ENCODE assay signal across 23 mouse cellular contexts in the genomic region with DNA sequence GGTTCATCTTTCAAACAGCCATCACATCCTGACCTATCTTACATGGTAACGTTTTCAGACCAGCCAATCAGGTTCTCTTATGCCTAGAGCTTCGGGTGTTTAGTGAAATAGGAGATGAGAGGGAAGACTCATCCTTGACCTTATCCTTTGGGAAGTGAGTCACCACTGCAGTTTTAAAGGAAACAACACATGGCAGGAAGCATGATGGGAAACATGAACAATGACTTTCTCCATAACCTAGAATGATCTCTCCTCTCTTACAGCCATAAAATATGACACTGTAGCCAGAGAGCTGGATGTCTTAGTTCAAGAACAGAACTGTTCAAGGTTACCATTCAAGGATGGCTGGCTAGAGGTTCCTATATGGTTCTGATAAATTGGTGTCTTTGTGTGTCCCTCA. TPM values are rescaled to one million over a fixed set of nuclear protein-coding genes. Genes with fewer than 3 reads are reported as not detected.
DNase-seq lines count a peak whose midpoint lies in the region; ATAC-seq and TF ChIP-seq lines count a peak whose summit lies in the region.
"Had no signal": no experiment of that assay in that cellular context is flagged by ENCODE, and none has a peak within 500 bp of the region (broad histone marks: within the 10 kb centered on the region; RNA-seq: fewer than 3 reads in every experiment).

No protein-coding gene starts in this region.

- peak overlapping the region; percentile 28; the same call in 1 of the 2 replicates for H3K27ac ChIP-seq in heart, embryonic 13.5 days (replicated peaks)
- peak overlapping the region; percentile 40; the same call in 1 of the 2 replicates for H3K27ac ChIP-seq in embryonic fibroblast, embryonic 13.5 days (ENCODE audit: insufficient read depth, low read length)
- no peak overlapping the region for H3K27ac ChIP-seq in thymus, adult 2 months (ENCODE audit: control insufficient read depth, insufficient read depth, low read length)
- no peak overlapping the region for H3K27ac ChIP-seq in hindbrain, embryonic 13.5 days
- H3K27ac ChIP-seq: embryonic facial prominence, embryonic 15.5 days; heart, adult 2 months; heart, embryonic 15.5 days; hindbrain, embryonic 10.5 days; hindbrain, embryonic 15.5 days had no signal

- no peak for TF ChIP-seq POLR2A in embryonic fibroblast, embryonic 13.5 days (IDR thresholded peaks at IDR 0.05; ENCODE audit: low read depth, low read length)
- TF ChIP-seq POLR2A in thymus, adult 2 months (IDR thresholded peaks at IDR 0.05; ENCODE audit: control insufficient read depth, extremely low read depth, insufficient read depth, low read length, poor library complexity) = no peak

- intact Hi-C loops in heart, postnatal 36 days (cut with DNase I) = no loop called here

- ATAC-seq in heart, embryonic 13.5 days (ENCODE audit: extremely low read depth, insufficient number of reproducible peaks, low FRiP score, low TSS enrichment) = no peak
- ATAC-seq in hindbrain, embryonic 13.5 days (ENCODE audit: low FRiP score) = no peak
- ATAC-seq: forebrain, embryonic 16.5 days; inflammation-experienced regulatory T-cells, adult 6 months; intestine, postnatal 0 days had no signal

- no peak for TF ChIP-seq CTCF in embryonic fibroblast, embryonic 13.5 days (IDR thresholded peaks at IDR 0.05; ENCODE audit: borderline replicate concordance, insufficient read depth, low read length)
- no peak for TF ChIP-seq CTCF in thymus, adult 2 months (IDR thresholded peaks at IDR 0.05; ENCODE audit: borderline replicate concordance, control insufficient read depth, extremely low read depth, insufficient read depth, low read length, poor library complexity)

- H3K27me3 ChIP-seq in heart, embryonic 13.5 days (replicated peaks) = no peaks in the 10 kb centered on the region
- no peaks in the 10 kb centered on the region for H3K27me3 ChIP-seq in thymus, adult 2 months (ENCODE audit: control insufficient read depth, insufficient read depth, low read length)
- H3K27me3 ChIP-seq in hindbrain, embryonic 13.5 days = no peaks in the 10 kb centered on the region
- H3K27me3 ChIP-seq: CH12.LX; embryonic facial prominence, embryonic 15.5 days; heart, embryonic 15.5 days; hindbrain, embryonic 15.5 days had no signal

- H3K4me3 ChIP-seq in heart, embryonic 13.5 days = no peak overlapping the region
- no peak overlapping the region for H3K4me3 ChIP-seq in embryonic fibroblast, embryonic 13.5 days (ENCODE audit: insufficient read depth, low read length)
- H3K4me3 ChIP-seq in thymus, adult 2 months (ENCODE audit: control insufficient read depth, insufficient read depth, low read length) = no peak overlapping the region
- no peak overlapping the region for H3K4me3 ChIP-seq in hindbrain, embryonic 13.5 days
- H3K4me3 ChIP-seq: embryonic facial prominence, embryonic 15.5 days; heart, adult 2 months; heart, embryonic 15.5 days; hindbrain, embryonic 10.5 days; hindbrain, embryonic 15.5 days had no signal

- no peak overlapping the region for H3K9ac ChIP-seq in heart, embryonic 13.5 days
- H3K9ac ChIP-seq in hindbrain, embryonic 13.5 days = no peak overlapping the region
- H3K9ac ChIP-seq: embryonic facial prominence, embryonic 15.5 days; heart, embryonic 15.5 days; hindbrain, embryonic 15.5 days had no signal

- no peaks in the 10 kb centered on the region for H3K36me3 ChIP-seq in heart, embryonic 13.5 days
- no peaks in the 10 kb centered on the region for H3K36me3 ChIP-seq in thymus, adult 2 months (ENCODE audit: control insufficient read depth, insufficient read depth, low read length)
- peaks cover 11% of the 10 kb centered on the region; the same call in 1 of the 2 replicates for H3K36me3 ChIP-seq in hindbrain, embryonic 13.5 days
- H3K36me3 ChIP-seq: embryonic facial prominence, embryonic 15.5 days; heart, embryonic 15.5 days; hindbrain, embryonic 10.5 days; hindbrain, embryonic 15.5 days had no signal

- 32% methylated on average over 2 of the region's 2 CpGs for WGBS in heart, embryonic 13.5 days
- 78% methylated on average over 2 of the region's 2 CpGs for WGBS in thymus, adult 2 months
- WGBS in hindbrain, embryonic 13.5 days = 70% methylated on average over 2 of the region's 2 CpGs

- peak; percentile 48 for DNase-seq in adrenal gland, adult 2 months
- DNase-seq in adrenal gland, postnatal 25 days = no peak
- no peak for DNase-seq in heart, postnatal 36 days
- peak; percentile 80 for DNase-seq in 3T3-L1 (ENCODE audit: low read depth, low spot score)
- no peak for DNase-seq in thymus, adult 2 months
- DNase-seq: cerebellum, adult 11 months; cerebellum, adult 8-10 months; cerebellum, postnatal 14 days; embryo, embryonic 11 days; gastrocnemius, postnatal 10 days; heart, adult 2 months; heart, postnatal 14 days had no signal

- no peak overlapping the region for H3K4me2 ChIP-seq in heart, embryonic 13.5 days
- no peak overlapping the region for H3K4me2 ChIP-seq in hindbrain, embryonic 13.5 days
- H3K4me2 ChIP-seq: embryonic facial prominence, embryonic 15.5 days; heart, embryonic 15.5 days; hindbrain, embryonic 15.5 days had no signal

- no peaks in the 10 kb centered on the region for H3K9me3 ChIP-seq in heart, embryonic 13.5 days
- no peaks in the 10 kb centered on the region for H3K9me3 ChIP-seq in hindbrain, embryonic 13.5 days
- H3K9me3 ChIP-seq: embryonic facial prominence, embryonic 15.5 days; heart, embryonic 15.5 days; hindbrain, embryonic 10.5 days; hindbrain, embryonic 15.5 days had no signal

- peaks cover 36% of the 10 kb centered on the region for H3K4me1 ChIP-seq in heart, embryonic 13.5 days
- peaks cover 7% of the 10 kb centered on the region; the same call in 1 of the 2 replicates for H3K4me1 ChIP-seq in embryonic fibroblast, embryonic 13.5 days (ENCODE audit: control insufficient read depth, insufficient read depth, low read length)
- no peaks in the 10 kb centered on the region for H3K4me1 ChIP-seq in thymus, adult 2 months (replicated peaks; ENCODE audit: control insufficient read depth, insufficient read depth, low read length)
- no peaks in the 10 kb centered on the region for H3K4me1 ChIP-seq in hindbrain, embryonic 13.5 days (replicated peaks)
- H3K4me1 ChIP-seq: embryonic facial prominence, embryonic 15.5 days; hindbrain, embryonic 10.5 days; hindbrain, embryonic 15.5 days had no signal

RNA-seq across cellular contexts. Expression of a gene that starts 16.6 kb away (rescaled TPM):
- 1 to 10 TPM; 2.0 to 2.6 TPM for total RNA-seq in adrenal gland, adult 2 months (2021)
- polyA plus RNA-seq in adrenal gland, adult 2 months (2012; rRNA removed) = 0.53 and 0.54 TPM in 2 replicates
- 2.0 and 2.8 TPM in 2 replicates for total RNA-seq in adrenal gland, postnatal 25 days (2021)
- polyA plus RNA-seq in heart, embryonic 13.5 days (2015; fragmentation: Nextera tagmentation; extraction: Ambion mirVana) = 0.51 and 0.63 TPM in 2 replicates
- total RNA-seq in heart, postnatal 36 days (2021) = under 1 TPM; 0.30 to 0.36 TPM
- polyA plus RNA-seq in embryonic fibroblast, embryonic 13.5 days (2011; ENCODE audit: insufficient read length, low read depth, missing spikeins) = 0.25 and 0.33 TPM in 2 replicates
- 0.13 and 0.15 TPM in 2 replicates for polyA plus RNA-seq in thymus, adult 2 months (2012; rRNA removed)
- 5.2 and 5.9 TPM in 2 replicates for polyA plus RNA-seq in hindbrain, embryonic 13.5 days (2015; fragmentation: Nextera tagmentation; extraction: Ambion mirVana)

Comparison
In these comparisons a context has a peak if more than half of its experiments do, and no peak if none do; other contexts are left out.
1. DNase-seq: peak in adrenal gland, adult 2 months (single experiment) and 3T3-L1 (single experiment); none in adrenal gland, postnatal 25 days (single experiment), heart, postnatal 36 days (0 of 2) and thymus, adult 2 months (single experiment).
2. H3K27ac ChIP-seq: peak in heart, embryonic 13.5 days (single experiment) and embryonic fibroblast, embryonic 13.5 days (single experiment); none in thymus, adult 2 months (single experiment) and hindbrain, embryonic 13.5 days (single experiment).